Mouse (Mus musculus): Measurements from ENCODE around the gene Gm37240.
A peak's percentile ranks its signal among the peaks of the same experiment; 100 is the strongest.

Gm37240 gene

DNA sequence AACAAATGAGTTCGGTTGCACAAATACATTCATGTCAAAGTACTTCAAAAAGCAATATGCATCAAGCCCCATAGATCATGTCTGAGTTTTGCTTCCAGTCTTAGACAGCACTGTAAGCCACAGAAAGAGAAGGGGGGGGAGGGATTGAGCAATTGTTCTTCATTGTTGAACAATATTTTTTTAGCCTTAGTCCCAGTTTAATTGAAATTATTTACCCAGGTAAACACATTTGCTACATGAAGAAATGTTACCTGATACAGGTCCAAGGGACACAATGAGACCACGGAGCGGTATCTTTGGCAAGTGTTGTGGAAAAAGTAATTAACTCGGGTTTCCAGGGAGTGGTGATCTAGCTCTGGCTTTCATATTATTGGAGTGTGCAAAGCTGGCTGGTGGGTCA lies 337.0 kb downstream of the Gm37240 start:
- DNase-seq = no peak

DNA sequence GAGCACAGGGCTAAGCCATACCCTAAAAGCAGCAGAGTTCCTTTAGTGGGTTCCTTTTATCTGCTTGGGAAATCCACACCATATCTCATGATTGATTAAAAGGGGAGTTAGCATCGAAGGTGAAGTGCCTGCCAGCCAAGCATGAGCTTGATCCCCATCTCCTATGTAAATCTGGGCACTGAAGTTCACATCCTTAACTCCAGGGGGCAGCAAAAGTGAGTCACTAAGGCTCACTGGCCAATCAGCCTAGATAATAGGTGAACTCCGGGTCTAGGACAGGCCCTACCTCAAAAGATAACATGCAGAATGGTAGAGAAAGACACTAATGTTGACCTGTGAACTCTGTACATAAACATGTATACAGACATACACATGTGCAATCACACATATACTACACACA lies 343.7 kb downstream of the Gm37240 start:
- no peak for DNase-seq

DNA sequence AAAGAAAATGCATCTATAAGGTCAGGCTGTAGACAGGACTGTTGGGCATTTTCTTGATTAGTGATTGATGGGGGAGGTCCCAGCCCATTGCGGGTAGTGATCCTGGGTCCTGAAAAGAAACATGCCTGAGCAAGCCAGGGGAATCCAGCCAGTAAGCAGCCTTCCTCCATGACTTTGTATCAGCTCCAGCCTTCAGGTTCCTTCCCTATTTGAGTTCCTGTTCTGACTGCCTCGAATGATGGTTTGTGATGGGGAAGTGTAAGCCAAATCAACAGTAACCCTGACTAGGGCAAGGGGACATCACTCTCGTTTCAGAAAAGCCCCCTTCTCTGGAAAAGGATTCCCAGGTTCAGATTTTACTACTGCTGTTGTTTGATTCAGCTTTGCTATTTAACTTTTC lies 344.6 kb downstream of the Gm37240 start:
- DNase-seq = no peak

DNA sequence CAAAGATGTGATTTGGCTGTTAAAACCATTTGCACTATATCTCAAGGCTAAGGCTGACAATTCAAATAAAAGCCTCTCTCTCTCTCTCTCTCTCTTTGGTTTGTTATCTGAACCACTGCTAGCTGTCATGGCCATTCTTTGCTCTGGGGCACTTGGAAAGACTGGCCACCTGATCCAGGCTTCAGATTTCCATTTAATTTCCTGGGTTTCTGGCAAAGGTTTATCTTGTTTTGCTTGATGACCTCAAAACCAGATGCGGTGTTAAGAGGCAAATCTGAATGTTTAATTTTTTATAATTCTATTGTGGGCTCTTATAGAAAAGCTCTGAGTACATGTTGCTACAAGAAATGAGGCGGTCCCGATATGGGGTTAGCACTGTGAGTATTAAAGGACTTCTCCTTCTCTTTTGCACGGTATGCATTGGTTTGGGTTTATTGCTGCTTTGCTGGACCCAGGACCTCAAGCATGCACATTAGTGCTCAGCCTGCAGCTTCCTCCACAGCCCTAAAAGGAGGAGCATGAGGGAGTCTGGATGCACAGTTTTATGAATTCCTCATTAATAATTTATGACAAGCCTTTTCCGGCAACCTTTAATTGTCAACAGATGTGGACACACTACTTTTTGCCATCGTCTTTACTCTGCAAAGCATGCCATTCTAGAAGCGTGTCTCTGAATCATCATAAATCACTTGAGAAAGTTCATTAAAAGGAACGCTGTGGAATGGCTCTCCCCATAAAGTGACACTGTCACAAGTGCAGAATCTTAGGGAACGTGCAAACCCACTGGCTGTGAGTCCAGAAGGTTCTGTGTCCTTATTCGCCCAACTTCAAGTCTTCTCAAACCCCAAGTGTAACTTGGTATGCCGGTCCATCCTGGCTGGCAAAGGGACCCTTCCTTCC lies 351.4 kb downstream of the Gm37240 start:
- no peak for DNase-seq

DNA sequence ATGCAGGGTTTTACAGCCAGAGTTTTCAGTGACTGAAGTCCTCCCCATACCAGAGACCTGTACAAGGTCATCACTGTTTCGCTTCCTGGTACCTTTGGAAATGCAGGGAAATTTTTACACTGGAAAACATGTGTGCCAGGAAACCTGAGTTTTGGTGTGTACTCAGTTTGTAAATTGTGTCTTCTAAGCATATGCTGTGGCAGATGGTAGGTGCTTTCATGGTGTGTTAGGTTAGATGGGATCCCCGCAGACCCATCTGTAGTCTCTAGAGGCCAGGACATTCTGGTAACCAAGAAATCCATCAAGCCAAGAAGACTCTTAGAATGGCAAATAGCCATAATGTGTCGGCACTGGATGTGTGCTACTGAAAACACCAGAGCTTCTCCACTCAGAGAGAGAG lies 352.3 kb downstream of the Gm37240 start:
- DNase-seq = peak; percentile 83

DNA sequence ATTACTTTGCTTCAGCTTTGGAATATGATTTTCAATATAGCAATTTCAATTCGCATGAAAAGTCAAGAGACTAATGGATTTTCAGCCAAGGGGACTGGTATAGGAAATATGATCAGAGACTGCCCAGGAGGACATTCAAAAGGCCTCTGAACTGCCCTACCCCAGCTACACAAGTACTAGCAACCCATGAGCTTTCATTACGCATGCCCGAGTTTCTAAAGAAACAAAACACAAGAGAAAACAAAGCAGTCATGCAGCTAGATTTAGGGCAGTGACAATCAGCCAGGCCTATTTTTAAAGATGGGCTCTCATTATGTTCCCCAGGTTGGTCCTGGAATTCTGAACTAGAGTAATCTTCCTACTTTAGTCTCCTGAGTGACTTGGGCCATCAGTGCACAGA lies 354.9 kb downstream of the Gm37240 start:
- no peak for DNase-seq

DNA sequence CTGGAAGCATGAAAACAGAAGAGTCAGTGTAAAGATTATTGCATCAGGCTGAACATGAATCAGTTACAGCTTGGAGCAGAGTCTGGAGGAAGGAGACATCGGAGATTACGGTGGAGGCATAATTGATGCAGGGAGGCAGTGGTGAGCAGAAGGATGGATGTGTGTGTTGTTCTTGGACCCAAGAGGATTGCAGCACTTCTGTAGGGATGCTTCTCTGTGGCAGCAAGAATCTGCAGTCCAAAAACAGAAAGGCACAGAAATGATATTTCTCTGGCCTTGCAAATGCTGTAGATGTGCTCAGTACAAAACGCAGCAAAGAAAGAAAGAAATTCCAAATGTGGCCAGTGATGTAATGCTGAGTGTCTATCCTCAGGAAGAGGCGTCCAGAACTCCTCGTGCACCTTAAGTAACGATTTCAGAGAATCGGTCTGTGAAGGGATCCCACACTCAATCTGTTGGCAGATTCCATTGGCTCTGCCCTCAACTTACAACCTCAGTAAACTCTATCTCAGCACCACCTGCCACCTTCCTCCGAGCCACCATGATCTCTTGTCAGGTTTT lies 356.6 kb downstream of the Gm37240 start:
- DNase-seq = no peak

DNA sequence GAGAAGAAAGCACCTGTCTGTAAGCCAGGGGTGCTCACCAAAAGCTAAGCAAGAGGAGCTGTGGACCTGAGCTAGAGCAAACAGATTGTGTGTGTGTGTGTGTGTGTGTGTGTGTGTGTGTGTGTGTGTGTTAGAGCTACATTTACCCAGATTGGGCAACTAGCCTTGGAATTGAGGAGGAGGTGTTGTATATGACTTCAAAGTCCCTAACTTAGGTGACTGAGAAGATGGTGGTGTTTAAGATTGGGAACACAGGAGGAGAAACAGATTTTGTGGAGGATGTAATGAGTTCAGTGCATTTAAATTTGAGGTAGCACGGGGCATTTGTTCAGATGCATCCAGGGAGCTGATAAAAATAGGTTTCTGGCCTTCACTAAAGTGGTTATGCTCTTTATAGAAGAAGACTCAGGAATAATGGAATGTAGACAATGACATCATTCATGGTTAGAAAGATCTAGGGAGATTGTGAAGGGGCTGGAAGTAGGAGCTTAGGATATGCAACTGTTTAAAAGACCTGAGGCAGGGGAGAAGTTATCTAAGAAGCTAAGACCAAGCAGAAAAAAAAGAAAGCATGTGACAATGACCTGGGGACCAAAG lies 365.9 kb downstream of the Gm37240 start:
- DNase-seq = no peak

DNA sequence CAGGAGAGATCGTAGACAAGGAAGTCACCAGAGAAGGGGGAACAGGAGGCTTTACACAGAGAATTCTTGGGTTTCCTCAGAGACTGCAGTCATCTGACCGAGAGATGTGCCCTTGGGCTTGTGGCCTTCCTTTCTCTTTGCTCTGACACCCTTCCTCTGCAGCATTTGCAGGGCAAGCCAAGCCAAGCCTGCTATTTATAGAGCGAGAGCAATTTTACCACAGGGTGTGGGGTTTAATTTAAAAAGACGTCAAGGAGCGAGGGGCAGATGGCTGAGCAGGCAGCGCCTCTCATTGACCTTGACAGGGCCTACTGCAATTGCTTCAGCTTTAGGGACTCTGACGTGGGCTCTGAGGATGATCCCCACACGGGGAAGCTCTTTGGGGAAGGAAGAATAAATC lies 368.6 kb downstream of the Gm37240 start:
- DNase-seq = peak; percentile 73

DNA sequence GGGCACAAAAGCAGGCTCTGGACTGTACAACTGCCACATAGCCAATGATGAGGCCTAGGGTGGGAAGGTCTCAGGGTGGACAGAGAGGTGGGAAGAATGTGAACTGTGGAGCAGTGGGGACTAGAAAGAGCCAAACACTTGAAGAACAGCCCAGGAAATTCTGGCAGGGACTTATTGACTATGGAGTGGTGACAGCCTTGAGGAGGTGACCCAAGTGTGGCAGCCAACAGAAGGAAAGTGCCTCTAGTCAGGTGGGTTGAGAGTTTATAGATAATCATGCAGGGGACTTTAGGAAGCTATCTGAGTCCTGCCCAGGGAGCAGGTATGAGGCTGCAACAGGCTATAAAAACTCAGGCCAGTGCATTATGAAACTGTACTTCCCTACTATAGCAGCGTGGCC lies 369.2 kb downstream of the Gm37240 start:
- DNase-seq = no peak

DNA sequence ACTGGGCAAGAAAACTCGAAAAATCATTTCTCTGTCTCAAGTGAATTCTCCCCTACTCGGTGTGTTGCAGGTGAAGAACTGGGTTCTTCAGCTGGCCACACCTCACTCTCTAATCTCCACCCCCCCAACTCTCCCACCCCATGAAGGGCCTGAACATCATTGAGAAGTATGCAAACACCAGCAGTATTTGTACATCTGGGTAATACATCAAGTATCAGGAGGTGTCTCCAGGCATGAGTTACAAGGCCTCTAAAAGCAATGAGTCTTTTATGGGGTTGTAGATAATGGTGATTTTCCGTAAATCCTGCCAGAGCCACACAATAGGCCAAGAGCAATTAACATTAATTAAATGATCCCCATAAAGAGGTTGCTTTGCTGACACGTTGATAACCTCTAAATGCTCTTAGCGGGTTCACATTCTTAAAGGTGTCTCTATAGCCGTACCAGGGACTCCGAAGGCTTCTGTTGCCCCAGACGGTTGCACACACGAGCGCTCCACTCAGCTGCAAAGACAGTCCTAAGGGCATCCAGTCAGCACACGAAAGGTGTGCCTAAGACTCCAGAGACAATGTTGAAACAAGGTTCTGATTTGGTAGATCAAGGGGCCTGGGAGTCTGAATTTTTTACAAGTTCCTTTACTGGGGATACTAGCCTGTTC lies 370.4 kb downstream of the Gm37240 start:
- no peak for DNase-seq

DNA sequence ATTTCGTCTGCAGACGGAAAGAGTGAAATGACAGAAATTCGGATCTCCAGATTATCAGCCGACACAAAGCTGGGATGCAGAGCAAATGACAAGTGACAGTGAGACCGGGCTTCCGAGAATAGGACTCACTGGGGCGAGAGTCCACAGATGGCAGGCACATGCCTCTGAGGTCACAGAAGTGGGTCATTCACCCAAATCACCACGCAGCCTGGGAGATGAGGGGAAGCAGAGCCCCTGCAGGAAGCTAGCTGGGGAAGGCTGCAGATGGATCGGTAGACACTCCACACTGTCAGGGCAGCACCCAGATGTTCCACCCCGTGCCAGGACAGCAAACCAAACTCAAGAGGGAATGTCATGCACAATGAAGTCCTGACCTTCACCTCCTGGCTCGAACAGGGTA lies 372.6 kb downstream of the Gm37240 start:
- peak; percentile 59 for DNase-seq

DNA sequence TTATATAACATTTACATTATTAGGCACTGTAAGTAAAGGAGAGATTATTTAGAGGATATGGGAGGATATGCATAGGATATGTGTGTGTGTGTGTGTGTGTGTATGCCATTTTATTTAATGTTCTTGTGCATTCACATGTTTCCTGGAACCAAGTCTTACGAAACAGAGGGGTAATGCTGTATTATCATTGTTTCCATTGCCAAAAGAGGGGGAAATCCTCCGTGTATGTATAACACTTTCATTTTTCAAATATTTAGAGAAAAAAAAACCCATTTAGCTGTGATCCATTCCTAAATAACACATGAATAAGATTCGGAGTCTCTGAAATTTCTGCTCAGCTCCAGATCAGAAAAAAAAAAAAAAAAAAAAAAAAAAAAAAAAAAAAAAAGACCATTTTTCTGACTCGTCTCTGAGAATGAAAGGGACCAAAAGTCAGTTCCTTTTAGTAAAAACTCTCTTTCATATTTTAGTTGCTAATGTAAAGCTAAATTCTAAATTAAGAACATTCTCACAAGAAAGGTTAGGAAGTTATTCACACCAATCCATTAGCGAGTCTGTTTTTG lies 378.5 kb downstream of the Gm37240 start:
- no peak for DNase-seq

DNA sequence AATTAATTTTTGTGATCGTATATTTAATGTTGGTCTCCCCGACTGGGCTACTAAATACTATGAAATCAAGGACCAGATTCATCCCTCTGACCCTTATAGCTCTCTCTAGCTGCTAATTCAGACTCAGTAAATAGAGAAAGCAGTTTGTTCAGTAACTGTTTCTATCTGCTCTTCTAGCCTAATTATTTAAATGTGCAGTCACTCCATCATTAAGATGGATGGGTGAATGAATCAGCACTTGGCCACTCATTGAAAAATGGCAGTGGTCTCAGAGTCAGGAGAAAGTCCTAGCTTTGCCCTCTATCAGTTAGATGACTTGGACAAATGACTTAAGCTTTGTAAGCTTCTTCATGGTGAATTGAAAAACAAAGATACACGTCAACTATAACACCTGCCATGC lies 387.2 kb downstream of the Gm37240 start:
- no peak for DNase-seq

DNA sequence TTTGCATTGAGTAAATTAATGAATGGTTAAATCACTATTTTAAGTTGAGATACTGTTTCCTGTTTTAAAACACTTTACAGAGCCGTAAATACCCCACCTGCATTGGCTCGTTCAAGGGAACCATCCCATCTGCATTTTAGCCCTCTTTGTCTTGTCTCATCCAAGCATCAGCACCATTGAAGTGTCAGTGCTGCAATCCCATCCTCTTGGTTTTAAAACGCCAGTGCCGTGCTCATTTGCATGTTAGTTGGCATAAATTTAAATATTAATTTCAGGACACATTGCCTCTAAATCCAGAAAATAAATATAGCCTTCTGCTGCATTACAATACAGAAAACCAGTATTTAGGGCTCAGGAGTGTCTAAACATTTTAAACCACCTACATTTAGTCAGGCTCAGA lies 391.2 kb downstream of the Gm37240 start:
- no peak for DNase-seq

DNA sequence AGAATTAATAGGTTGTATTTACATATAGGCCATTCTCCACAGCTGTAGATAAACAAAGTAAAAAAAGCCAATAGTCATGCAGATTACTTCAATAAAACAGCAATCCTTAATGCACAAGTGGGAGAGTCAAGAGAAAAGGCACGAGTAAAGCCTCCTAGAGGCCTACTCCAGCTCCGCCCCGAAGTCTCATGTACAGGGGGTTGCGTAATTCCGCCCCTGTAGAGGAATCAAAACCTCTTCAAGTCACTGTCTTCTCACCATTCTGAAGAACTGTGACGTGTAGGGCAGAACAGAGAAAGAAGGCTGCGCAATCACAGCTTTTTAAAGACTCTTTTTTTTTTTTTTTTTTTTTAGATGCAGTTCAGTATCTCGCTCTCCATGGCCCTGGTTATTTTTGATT lies 393.5 kb downstream of the Gm37240 start:
- DNase-seq = no peak

DNA sequence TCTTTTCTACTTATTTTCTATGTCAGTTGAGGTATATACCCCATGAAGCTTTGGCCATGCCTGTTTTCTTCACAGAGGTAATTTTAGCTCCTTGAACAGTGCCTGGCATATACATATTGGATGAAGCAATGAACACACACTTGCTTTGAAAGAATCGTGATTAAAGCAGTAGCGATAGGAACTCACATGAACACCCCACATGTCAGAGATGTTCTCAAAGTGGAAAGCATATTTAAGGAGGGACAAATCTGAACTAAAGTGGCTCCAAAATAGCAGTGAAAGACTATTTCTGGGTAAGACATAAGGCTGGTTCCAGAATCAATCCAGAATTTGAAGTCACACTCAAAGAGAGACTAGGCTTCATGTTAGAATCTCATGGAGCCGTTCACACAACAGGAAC lies 397.1 kb downstream of the Gm37240 start:
- no peak for DNase-seq

DNA sequence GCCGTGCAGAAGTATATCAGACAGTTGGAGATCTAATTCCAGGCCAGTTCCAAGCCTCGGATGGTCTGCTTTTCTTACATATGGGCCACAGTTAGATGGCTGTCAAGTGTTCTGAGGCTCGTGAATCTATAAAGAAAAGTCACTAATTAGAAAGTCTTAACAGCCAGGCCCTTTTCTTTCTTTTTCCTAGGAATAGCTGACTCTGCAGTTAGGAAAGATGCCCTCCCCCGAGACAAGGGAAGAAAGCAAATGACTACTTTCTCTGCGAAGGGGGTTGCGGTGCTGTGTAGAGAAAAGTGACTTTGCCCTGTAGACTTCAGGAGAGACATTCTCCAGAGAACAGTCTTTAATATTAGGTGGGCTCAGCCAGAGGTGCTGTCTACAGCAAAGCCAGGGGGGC lies 399.9 kb downstream of the Gm37240 start:
- no peak for DNase-seq

DNA sequence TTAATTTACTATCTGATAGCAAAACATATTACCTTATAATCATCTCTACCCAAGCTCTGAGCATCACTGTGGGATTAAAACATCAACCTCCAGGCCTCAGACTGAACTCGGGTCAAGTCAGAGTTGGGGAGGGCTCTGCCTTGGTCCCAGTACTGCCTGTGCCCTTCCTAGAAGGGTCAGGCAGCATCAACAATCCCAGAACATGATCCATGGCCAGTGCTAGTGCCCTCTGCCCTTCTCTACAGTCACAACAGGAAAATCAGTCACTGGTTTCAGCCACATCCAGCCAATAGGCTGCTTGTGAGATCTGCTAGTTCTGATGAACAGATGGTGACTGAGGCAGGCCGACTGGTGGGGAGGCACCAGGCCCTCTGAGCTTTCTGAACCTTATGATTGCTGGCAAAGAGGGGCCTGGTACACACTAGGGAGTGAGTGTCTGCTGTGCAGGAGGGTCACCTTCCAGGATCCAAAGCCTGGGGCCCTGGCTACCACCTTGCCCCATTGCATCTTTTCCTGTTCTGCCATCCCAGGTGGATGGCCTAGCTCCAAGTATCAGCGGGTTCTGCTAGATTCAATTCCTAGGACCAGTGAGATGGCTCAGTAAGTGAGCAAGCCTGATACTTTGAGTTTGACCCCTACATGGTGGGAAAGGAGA lies 401.7 kb downstream of the Gm37240 start:
- peak; percentile 94 for DNase-seq

DNA sequence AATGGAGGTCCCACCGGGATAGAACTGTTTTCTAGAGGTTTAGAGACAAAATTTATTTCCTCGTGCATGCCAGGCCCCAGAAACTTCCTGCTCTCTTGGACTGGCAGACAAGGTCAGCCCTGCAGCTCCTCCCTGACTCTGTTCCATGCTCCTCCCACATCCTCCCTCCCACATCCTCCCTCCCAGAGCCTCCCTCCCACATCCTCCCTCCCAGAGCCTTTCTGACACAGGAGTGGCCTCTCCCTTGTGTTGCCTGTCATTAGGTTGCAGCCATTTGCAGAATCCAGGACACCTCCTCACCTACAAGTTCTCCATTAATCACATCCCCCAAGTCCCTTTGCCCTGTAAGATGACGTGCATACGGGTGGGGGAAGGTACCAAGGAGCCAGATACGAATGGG lies 404.7 kb downstream of the Gm37240 start:
- DNase-seq = no peak

DNA sequence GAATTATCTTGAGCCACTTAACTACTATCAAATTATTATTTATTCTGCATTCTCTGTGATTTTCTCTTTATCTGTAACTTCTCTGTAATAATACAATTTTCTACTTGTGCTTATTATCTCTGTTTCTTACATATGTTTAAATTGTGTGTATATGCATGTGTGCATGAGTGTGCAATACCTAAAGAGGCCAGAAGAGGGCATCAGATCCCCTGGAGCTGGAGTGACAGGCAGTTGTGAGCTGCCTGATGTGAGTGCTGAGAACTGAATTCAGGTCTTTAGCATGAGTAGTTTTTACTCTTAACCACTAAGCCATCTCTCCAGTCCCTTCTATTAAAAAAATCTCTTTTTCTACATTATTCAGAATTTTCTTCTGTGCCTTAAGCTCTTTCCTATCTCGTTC lies 406.7 kb downstream of the Gm37240 start:
- no peak for DNase-seq

DNA sequence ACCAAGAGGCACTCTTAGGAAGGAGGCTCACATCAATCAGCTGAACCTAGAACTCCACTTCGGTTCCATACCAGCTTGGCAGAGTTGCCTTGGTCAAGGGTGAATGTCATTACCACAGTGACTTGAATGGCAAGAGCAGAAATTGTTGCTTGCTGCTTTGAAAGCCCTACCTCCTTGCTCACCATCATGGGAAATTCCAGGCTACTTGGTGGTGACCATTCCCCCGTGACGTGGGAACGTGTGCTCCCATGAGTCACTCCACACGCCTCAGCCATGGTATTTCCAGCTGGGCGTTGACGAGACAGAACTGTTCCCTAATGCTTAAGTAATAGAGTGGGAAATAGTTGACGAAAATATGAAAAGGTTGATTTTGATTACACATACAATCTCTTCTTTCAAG lies 408.6 kb downstream of the Gm37240 start:
- DNase-seq = no peak

DNA sequence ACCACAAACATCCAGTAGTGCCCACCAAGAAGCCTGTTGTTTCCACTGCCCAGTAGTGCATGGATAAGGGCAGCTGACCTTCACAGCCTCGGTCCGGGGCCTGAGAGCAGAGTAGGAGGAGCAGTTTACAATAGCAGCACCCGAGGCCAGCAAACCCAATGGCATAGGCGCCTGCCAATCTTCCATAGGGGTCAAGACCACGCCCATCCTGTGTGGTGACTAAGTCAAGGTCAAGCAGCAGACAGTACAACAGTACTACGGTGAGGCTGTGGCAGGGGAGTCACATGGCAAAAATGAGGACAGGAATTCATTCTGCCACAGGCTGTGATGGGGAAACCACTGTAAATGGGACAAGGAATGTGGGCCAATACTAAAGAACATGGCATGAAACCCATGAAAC lies 417.6 kb downstream of the Gm37240 start:
- DNase-seq = no peak
